Mouse (Mus musculus): ENCODE results near the gene Atp4a. TPM values are rescaled to one million over a fixed set of nuclear protein-coding genes. Genes with fewer than 3 reads are reported as not detected.
"Not testable (repeated sequence)": the region's sequence is repeated elsewhere in the genome, so short reads cannot be mapped to it uniquely, and the experiment has no call there.

Gene Atp4a
- total RNA-seq, 4 experiments from 2014 or later, result 0.09 to 0.28 (median 0.16) TPM; not detected in 1

- DNase-seq (ENCODE audit: low spot score), result peak; percentile 97
These were observed 17.5 kb downstream of the Atp4a start, which contains the start of gene Tmem147 for GRCm38 (mm10) chr7:30729396-30730063. Gene Tmem147 (minus strand): TSS chr7:30729540.

GRCm38 (mm10) chr7:30730064-30730722, 18.2 kb downstream of the Atp4a start:
- not testable (repeated sequence) for DNase-seq (ENCODE audit: low spot score)

- DNase-seq (ENCODE audit: low spot score), result no peak
These were observed 24.2 kb downstream of the Atp4a start for GRCm38 (mm10) chr7:30736211-30736610.

- DNase-seq (ENCODE audit: low spot score), result not testable (repeated sequence)
These were observed 30.6 kb downstream of the Atp4a start for GRCm38 (mm10) chr7:30742570-30742969.

GRCm38 (mm10) chr7:30743617-30744016, 31.6 kb downstream of the Atp4a start, which contains the start of gene Gapdhs:
Gene Gapdhs (minus strand): TSS chr7:30743681.
- not testable (repeated sequence) for DNase-seq (ENCODE audit: low spot score)

GRCm38 (mm10) chr7:30744022-30744598, 32.1 kb downstream of the Atp4a start:
- peak; percentile 19 for DNase-seq (ENCODE audit: low spot score)

GRCm38 (mm10) chr7:30747525-30748204, 35.7 kb downstream of the Atp4a start:
- no peak for DNase-seq (ENCODE audit: low spot score)

GRCm38 (mm10) chr7:30749824-30750606, 38.0 kb downstream of the Atp4a start:
- DNase-seq (ENCODE audit: low spot score), result no peak

- no peak for DNase-seq (ENCODE audit: low spot score)
These were observed 39.2 kb downstream of the Atp4a start, which contains the start of gene Sbsn for GRCm38 (mm10) chr7:30751086-30751669. Gene Sbsn (plus strand): TSS chr7:30751471.

GRCm38 (mm10) chr7:30757001-30757400, 45.0 kb downstream of the Atp4a start:
- no peak for DNase-seq (ENCODE audit: low spot score)

- DNase-seq (ENCODE audit: low spot score), result no peak
These were observed 46.8 kb downstream of the Atp4a start for GRCm38 (mm10) chr7:30758853-30759252.

- no peak for DNase-seq (ENCODE audit: low spot score)
These were observed 49.9 kb downstream of the Atp4a start for GRCm38 (mm10) chr7:30761769-30762352.

- no peak for DNase-seq (ENCODE audit: low spot score)
These were observed 51.4 kb downstream of the Atp4a start, which contains the start of gene Dmkn for GRCm38 (mm10) chr7:30763456-30763855. Gene Dmkn (plus strand): TSS chr7:30763756.

GRCm38 (mm10) chr7:30765173-30765572, 53.2 kb downstream of the Atp4a start:
- no peak for DNase-seq (ENCODE audit: low spot score)

- DNase-seq (ENCODE audit: low spot score), result no peak
These were observed 54.4 kb downstream of the Atp4a start for GRCm38 (mm10) chr7:30766408-30766807.

GRCm38 (mm10) chr7:30769236-30769635, 57.2 kb downstream of the Atp4a start:
- DNase-seq (ENCODE audit: low spot score), result no peak

All from heart, adult 8-10 months (tissue).